Mouse (Mus musculus) embryonic facial prominence, embryonic 11.5 days (tissue): Measurements from ENCODE around the gene Ifitm5. TPM values are rescaled to one million over a fixed set of nuclear protein-coding genes. Genes with fewer than 3 reads are reported as not detected.

Source experiments
- ATAC-seq: fragments of 200-750 bp; cut with Nextera tagmentation; replicated peaks from 2 replicates; pipeline ENCODE4 v1.8.0; 2017; ENCODE audit warnings: low read depth; ENCODE audit not compliant: insufficient number of reproducible peaks, low FRiP score, low TSS enrichment
- DNase-seq: peaks from one replicate; pipeline ENCODE4 v3.0.0-alpha.2; 2015; ENCODE audit warnings: low spot score
- H3K27ac ChIP-seq: fragments of 300-500 bp; sonication (generic); replicated peaks from 2 replicates; pipeline ENCODE4 v1.5.1; 2014; ENCODE audit warnings: mild to moderate bottlenecking, low read depth, low read length, control low read depth
- H3K27me3 ChIP-seq: fragments of 300-500 bp; sonication (generic); 2 replicates; pipeline ENCODE4 v1.6.1; 2014; ENCODE audit warnings: mild to moderate bottlenecking, low read length, moderate library complexity, mixed read lengths; ENCODE audit not compliant: control insufficient read depth, insufficient read depth
- H3K36me3 ChIP-seq: fragments of 300-500 bp; sonication (generic); replicated peaks from 2 replicates; pipeline ENCODE4 v1.6.1; 2014; ENCODE audit warnings: low read depth, mild to moderate bottlenecking, low read length, moderate library complexity, mixed read lengths; ENCODE audit not compliant: control insufficient read depth, insufficient read depth
- H3K4me1 ChIP-seq: fragments of 300-500 bp; sonication (generic); 2 replicates; pipeline ENCODE4 v1.6.1; 2014; ENCODE audit warnings: low read length, mixed read lengths; ENCODE audit not compliant: control insufficient read depth, insufficient read depth
- H3K4me2 ChIP-seq: fragments of 300-500 bp; sonication (generic); 2 replicates; pipeline ENCODE4 v1.6.1; 2014; ENCODE audit warnings: low read depth, mild to moderate bottlenecking, control low read depth, low read length, moderate library complexity
- H3K4me3 ChIP-seq: fragments of 300-500 bp; sonication (generic); 2 replicates; pipeline ENCODE4 v1.5.1; 2014; ENCODE audit warnings: low read depth, low read length, control low read depth
- H3K9ac ChIP-seq: fragments of 300-500 bp; sonication (generic); replicated peaks from 2 replicates; pipeline ENCODE4 v1.6.1; 2014; ENCODE audit warnings: mild to moderate bottlenecking, control low read depth, low read length
- H3K9me3 ChIP-seq: fragments of 300-500 bp; sonication (generic); replicated peaks from 2 replicates; pipeline ENCODE4 v1.6.1; 2016; ENCODE audit warnings: mild to moderate bottlenecking, low read length, inconsistent platforms, mixed read lengths; ENCODE audit not compliant: control insufficient read depth
- WGBS: fragments of 180-500 bp; shearing (Covaris S2); extraction: QIAGEN DNeasy Blood & Tissue Kit; methylation state at CpG from one replicate; pipeline ENCODE4 v1.1.7; 2014; 5-methylcytosine and 5-hydroxymethylcytosine counted together
- polyA plus RNA-seq: library from polyadenylated mRNA; unstranded; fragments of >200 nt; fragmentation: Nextera tagmentation; extraction: Ambion mirVana; gene quantifications from 2 replicates; pipeline ENCODE4 v1.2.1, GENCODE M21; 2014

The Ifitm5 gene
- polyA plus RNA-seq, 1 experiment from 2014 or later, result 0.38 TPM

- H3K4me3 ChIP-seq, result no peak overlapping the region
- no peak overlapping the region for H3K4me2 ChIP-seq
- H3K27ac ChIP-seq, result no peak overlapping the region
- no peak overlapping the region for H3K9ac ChIP-seq
- ATAC-seq (no peak), DNase-seq (no peak)
- no peaks in the 10 kb centered on the region for H3K27me3 ChIP-seq
- WGBS, result 64% methylated on average over 5 of the region's 5 CpGs
- no peaks in the 10 kb centered on the region for H3K36me3 ChIP-seq
- no peaks in the 10 kb centered on the region; the same call in 1 of the 2 replicates for H3K4me1 ChIP-seq
- H3K9me3 ChIP-seq, result no peaks in the 10 kb centered on the region
Measured at GRCm38 (mm10) chr7:140912846-140913482, 37.1 kb downstream of the Ifitm5 start.

GRCm38 (mm10) chr7:140912293-140912692 is 37.8 kb downstream of the Ifitm5 start:
- no peak overlapping the region for H3K9ac ChIP-seq
- H3K4me2 ChIP-seq, result no peak overlapping the region

DNA sequence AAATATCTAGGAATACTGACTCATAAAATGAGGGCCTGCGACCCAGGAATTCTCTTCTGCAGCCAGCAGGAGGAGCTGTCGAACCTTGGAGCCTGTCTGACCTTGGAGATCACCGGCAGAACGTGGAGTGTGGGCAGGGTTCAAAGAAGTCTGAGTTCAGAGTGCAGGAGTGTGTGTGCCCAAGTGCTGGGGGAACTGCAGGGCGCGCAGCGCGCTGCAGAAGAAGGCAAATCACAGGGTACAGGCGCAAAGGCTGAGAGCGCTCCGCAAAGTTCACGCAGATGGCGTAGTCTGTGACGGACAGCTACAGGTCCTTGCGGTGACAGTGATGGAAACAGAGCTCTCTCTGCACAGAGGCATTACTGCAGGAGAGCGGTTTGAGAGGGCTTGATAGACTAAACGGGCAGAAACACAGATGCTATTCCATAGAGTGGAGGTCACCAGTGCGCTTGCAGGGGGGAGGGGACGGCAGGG is 41.4 kb downstream of the Ifitm5 start:
- Histone ChIP-seq H3K4me3 (peak overlapping the region; percentile 34), H3K4me2 (peak overlapping the region; percentile 74), H3K36me3 (no peaks in the 10 kb centered on the region), H3K27ac (no peak overlapping the region), H3K27me3 (no peaks in the 10 kb centered on the region), H3K4me1 (no peaks in the 10 kb centered on the region; the same call in 1 of the 2 replicates), H3K9me3 (no peaks in the 10 kb centered on the region), H3K9ac (peak overlapping the region; percentile 47; the same call in 1 of the 2 replicates)
- DNase-seq (peak; percentile 92), ATAC-seq (peak; percentile 82)
- WGBS, result under 1% methylated on average over 19 of the region's 19 CpGs

More at GRCm38 (mm10) chr7:140912293-140912692, 37.8 kb downstream of the Ifitm5 start:
- Histone ChIP-seq H3K36me3 (no peaks in the 10 kb centered on the region), H3K4me1 (no peaks in the 10 kb centered on the region; the same call in 1 of the 2 replicates), H3K4me3 (no peak overlapping the region), H3K27me3 (no peaks in the 10 kb centered on the region), H3K9me3 (no peaks in the 10 kb centered on the region), H3K27ac (no peak overlapping the region)
- no peak for DNase-seq
- 77% methylated on average over 3 of the region's 3 CpGs for WGBS
- ATAC-seq, result no peak

DNA sequence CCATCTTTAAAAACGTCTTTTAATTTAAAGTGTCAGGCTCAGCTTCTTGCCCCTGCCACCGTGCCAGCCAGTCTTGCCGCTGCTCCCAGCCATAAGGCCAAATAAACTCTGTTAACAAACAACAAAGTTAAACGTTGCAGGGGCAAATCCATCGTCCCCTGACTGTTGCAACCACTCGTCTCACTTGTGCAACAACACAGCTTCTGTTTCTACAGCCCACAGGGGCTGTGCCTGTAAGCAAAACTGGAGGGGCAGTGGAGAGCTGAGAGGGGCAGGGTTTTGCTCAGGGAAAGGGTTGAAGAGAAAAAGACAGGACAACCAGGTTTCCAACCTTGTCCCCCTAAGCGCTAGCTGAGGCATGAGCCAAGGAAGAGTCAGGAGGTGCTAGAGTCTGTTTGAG is 41.9 kb downstream of the Ifitm5 start:
- H3K36me3 ChIP-seq, result no peaks in the 10 kb centered on the region
- no peak overlapping the region for H3K4me3 ChIP-seq
- H3K27me3 ChIP-seq, result no peaks in the 10 kb centered on the region
- H3K4me2 ChIP-seq, result no peak overlapping the region
- H3K27ac ChIP-seq, result no peak overlapping the region
- ATAC-seq (no peak), DNase-seq (no peak)
- no peaks in the 10 kb centered on the region; the same call in 1 of the 2 replicates for H3K4me1 ChIP-seq
- H3K9ac ChIP-seq, result no peak overlapping the region; the same call in 1 of the 2 replicates
- H3K9me3 ChIP-seq, result no peaks in the 10 kb centered on the region
- WGBS, result 48% methylated on average over 7 of the region's 7 CpGs

DNA sequence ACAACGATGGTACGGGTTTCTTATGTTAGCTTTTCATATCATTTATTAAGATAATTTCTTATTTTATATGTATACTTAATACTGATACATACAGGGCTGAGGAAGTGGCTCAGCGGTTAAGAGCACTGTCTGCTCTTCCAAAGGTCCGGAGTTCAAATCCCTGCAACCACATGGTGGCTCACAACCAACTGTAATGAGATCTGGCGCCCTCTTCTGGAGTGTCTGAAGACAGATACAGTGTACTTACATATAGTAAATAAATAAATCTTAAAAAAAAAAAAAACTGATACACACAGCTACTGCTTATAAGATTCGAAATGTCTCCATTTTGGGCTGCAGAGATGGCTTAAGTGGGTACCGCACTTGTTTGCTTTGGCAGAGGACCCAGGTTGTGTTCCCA is 42.4 kb downstream of the Ifitm5 start:
- Histone ChIP-seq H3K27me3 (no peaks in the 10 kb centered on the region), H3K4me2 (no peak overlapping the region), H3K4me3 (no peak overlapping the region), H3K36me3 (no peaks in the 10 kb centered on the region), H3K9ac (no peak overlapping the region), H3K4me1 (no peaks in the 10 kb centered on the region; the same call in 1 of the 2 replicates), H3K9me3 (no peaks in the 10 kb centered on the region), H3K27ac (no peak overlapping the region)
- ATAC-seq (no peak), DNase-seq (no peak)
- 83% methylated on average over 7 of the region's 7 CpGs for WGBS

GRCm38 (mm10) chr7:140907131-140907530 is 43.0 kb downstream of the Ifitm5 start:
- Histone ChIP-seq H3K36me3 (no peaks in the 10 kb centered on the region), H3K9me3 (no peaks in the 10 kb centered on the region), H3K4me2 (no peak overlapping the region), H3K27ac (no peak overlapping the region), H3K9ac (no peak overlapping the region), H3K27me3 (no peaks in the 10 kb centered on the region), H3K4me3 (no peak overlapping the region), H3K4me1 (no peaks in the 10 kb centered on the region; the same call in 1 of the 2 replicates)
- ATAC-seq (no peak), DNase-seq (no peak)
- 85% methylated on average over 13 of the region's 13 CpGs for WGBS

GRCm38 (mm10) chr7:140905642-140906081 is 44.4 kb downstream of the Ifitm5 start:
- H3K27ac ChIP-seq, result no peak overlapping the region
- no peaks in the 10 kb centered on the region; the same call in 1 of the 2 replicates for H3K4me1 ChIP-seq
- DNase-seq, result no peak
- H3K27me3 ChIP-seq, result no peaks in the 10 kb centered on the region
- no peak for ATAC-seq
- no peak overlapping the region for H3K9ac ChIP-seq
- no peaks in the 10 kb centered on the region for H3K36me3 ChIP-seq
- WGBS, result 78% methylated on average over 2 of the region's 2 CpGs
- no peaks in the 10 kb centered on the region for H3K9me3 ChIP-seq
- H3K4me2 ChIP-seq, result no peak overlapping the region
- H3K4me3 ChIP-seq, result no peak overlapping the region

DNA sequence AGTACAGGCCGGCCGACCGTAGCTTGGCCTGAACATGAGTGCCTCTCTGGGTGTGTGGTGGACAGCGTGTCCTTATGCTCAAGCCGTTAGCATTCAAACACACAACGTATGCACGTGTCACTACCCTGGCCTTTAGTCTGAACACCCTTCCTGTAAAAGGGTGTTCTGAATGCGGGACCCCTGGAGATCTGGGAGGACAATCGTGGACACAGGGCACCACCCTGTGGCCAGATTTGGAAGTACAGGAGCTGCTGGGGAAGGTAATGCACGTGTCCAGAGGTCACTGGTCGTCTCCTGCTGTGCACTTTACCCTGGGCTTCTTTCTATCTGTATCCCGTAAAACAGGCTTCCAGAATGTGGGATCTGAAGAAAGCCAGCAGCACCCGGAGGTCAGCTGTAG is 46.9 kb downstream of the Ifitm5 start:
- 25% methylated on average over 13 of the region's 13 CpGs for WGBS
- Histone ChIP-seq H3K9ac (0 out of 2 replicates have a peak overlapping the region, but pooled peaks have one; percentile 2), H3K9me3 (no peaks in the 10 kb centered on the region), H3K4me3 (no peak overlapping the region), H3K4me1 (no peaks in the 10 kb centered on the region), H3K27ac (no peak overlapping the region), H3K27me3 (no peaks in the 10 kb centered on the region), H3K4me2 (no peak overlapping the region), H3K36me3 (no peaks in the 10 kb centered on the region; the same call in 1 of the 2 replicates)
- DNase-seq (peak; percentile 81), ATAC-seq (0 out of 2 replicates have a peak, but pooled peaks have one; percentile 44)
